Mouse (Mus musculus) 3134 (cell line): ENCODE measurements around the gene Tmem97.
"Not testable (repeated sequence)": the region's sequence is repeated elsewhere in the genome, so short reads cannot be mapped to it uniquely, and the experiment has no call there.

Experiments used
- DNase-seq: peaks from one replicate; pipeline ENCODE4 v3.0.0-alpha.2; 2011; ENCODE audit warnings: low spot score; ENCODE audit not compliant: insufficient read length; ENCODE audit errors: extremely low read depth

Gene Tmem97

DNA sequence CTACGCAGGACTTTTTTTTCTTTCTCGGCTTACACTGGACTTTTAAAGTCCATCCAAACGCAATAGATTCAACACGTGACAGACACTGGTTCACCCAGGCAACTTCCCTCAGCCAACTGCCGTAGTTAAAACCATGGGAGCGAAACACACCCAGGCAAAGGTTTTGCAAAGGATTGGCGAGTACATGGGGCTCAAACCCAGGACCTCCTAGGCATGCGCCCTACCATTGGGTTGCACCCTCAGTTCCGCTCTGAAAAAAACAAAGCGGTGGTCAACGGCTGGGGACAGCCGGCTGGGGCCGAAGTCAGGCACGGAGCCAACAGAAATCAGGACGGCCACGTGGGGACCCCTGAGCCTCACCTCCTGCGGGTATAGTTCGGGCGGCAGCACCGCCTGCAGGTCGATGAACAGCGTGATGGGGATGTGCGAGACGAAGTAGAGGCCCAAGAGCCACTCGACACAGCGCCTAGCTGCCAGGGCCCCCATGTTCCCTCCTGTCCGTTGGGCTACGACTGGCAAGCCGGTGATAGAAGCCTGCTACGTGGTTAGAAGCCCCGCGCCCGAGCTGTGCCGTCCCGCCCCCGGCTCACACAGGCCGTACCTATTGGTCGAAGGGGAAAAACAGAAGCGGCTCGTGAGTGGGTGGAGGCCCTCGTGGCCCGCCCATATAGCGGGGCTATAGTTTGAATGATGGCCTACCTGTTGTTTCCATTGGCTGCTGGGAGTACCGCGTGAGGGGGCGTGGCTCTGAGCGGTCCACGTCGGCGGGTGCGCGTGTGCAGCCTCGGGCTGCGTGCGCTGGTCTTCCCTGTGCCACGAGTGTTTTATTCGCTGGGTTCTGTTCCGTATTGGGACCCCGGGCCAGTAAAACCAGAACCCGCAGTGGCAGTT, at the start of gene Tmem97:
Gene Tmem97, minus strand, starts transcription at position 610 of the 891 bp plus-strand sequence.
- DNase-seq, result peak; percentile 97

DNA sequence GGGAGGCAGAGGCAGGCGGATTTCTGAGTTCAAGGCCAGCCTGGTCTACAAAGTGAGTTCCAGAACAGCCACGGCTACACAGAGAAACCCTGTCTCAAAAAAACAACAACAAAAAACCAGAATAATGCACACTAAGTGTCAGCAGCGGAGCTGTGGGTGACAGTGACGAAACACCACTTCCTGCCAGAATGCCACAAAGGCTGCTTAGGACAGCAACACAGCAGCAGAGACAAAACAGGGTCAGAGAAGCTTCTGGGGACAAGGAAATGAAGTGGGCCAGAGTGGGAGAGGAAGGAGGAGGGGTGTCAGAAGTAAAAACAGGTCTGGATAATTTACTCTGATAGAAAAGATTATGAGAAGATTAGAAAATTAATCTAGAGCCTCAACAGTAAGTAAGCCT, 49.5 kb upstream of the Tmem97 start:
- DNase-seq, result no peak

DNA sequence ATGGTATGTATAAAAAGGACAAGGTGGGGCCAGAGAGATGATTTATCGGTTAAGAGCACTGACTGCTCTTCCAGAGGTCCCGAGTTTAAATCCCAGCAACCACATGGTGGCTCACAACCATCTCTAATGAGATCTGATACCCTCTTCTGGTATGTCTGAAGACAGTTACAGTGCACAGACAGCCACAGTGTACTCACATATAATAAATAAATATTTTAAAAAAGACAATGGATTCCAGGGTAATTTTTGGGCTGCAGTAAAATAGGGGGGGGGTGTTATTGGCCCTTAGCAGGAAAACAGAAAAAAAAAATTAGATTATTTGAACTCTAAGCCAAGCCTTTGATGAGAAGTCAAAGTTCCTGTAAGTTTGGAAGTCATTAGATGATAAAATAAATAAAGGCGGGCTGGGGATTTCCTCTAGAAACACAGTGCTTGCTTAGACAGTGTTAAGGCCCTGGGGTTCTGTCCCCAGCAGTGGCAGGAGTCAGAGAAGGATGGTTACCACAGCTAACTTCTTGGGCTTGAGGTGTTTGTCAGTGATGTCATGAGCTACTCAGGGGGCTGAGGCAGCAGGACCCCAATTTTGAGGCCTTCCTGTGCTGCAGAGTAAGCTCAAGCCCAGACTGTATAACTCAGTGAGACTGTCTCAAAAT, 48.3 kb upstream of the Tmem97 start:
- no peak for DNase-seq

DNA sequence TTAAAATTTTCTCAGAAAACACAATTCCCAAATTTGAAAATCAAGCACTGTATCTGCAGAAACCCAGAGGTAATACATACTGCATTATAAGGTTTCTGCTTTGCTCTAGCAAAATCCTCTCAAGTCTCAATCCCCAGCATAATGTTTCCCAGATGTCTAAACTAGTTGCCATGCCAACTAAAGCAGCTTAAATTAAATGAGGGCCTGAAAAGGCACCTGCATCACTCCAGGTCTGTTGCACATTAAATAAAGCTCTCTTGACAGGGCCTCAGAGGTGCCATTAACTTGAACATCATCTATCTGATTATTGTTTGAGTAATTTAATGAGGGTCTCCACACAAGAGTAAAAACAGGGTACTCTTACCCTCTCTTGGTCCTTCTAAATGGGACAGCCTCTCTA, 46.2 kb upstream of the Tmem97 start:
- no peak for DNase-seq

DNA sequence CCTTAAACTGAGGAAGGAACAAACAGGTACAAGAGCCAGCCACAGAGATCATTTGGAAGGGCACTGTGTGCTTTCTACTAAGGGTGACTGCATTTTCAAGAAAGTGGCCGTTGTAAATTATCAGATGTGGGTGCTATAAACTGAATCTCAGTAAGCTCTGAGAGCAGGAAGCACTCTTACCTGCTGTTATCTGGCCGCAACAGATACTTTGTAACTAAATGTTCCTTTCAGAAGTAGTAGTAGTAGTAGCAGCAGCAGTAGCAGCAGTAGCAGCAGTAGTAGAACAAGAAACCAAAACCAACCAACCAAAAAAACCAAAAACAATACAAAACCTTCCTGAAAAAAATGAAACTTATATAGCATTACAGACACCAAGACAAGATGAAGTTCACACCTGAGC, 45.2 kb upstream of the Tmem97 start:
- DNase-seq, result no peak

DNA sequence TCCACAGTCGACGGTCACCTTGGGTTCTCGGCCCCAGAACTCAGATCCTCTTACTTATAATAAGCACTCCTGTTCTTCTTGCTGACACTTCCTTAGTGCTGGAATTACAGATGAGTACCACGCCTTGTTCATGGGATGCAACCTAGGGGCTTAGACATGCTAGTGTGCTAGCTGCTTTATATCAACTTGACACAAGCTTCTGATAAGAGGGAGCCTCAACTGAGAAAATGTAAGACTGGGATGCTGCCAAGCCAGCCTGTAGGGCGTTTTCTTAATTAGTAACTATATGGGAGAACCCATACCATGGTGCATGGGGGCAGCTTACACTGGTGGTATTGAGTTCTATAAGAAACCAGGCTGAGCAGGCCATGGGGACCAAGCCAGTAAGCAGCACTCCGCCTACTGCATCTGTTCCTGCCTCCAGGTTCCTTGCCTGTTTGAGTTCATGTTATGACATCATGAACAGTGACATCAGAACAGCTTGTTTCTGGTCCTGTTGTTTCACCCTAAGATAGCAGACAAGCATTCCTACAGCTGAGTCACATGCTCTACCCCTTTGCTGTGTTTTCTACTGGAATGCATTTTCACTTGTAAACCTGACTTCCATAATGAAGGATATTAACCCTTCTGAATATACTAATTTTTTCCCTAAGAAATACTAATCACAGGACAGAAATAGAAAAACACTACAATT, 43.8 kb upstream of the Tmem97 start:
- no peak for DNase-seq

DNA sequence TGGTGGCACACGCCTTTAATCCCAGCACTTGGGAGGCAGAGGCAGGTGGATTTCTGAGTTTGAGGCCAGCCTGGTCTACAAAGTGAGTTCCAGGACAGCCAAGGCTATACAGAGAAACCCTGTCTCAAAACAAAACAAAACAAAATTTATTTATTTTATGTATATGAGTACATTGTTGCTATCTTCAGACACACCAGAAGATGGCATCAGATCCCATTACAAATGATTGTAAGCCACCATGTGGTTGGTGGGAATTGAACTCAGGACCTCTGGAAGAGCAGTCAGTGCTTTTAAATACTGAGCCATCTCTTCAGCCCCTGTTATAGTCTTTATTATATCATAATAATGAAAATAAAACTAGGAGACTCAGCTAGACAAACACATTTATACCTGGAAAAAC, 37.1 kb upstream of the Tmem97 start:
- not testable (repeated sequence) for DNase-seq

DNA sequence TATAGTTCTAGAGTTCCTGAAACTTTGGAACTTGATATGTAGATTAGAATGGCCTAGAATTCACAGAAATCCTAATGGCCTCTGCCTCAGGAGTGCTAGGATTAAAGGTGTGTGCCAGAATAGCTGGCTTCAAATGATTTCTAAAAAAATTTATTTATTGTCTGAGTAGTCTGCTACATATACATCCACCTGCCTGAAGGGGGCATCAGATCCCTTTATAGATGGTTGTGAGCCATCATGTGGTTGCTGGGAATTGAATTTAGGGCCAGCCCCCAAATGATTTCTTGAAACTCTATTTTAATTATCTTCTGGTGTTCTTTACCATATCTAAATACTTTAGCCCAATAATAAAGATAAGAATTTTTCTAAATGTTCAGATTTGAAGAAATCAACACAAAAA, 35.5 kb upstream of the Tmem97 start:
- DNase-seq, result no peak

DNA sequence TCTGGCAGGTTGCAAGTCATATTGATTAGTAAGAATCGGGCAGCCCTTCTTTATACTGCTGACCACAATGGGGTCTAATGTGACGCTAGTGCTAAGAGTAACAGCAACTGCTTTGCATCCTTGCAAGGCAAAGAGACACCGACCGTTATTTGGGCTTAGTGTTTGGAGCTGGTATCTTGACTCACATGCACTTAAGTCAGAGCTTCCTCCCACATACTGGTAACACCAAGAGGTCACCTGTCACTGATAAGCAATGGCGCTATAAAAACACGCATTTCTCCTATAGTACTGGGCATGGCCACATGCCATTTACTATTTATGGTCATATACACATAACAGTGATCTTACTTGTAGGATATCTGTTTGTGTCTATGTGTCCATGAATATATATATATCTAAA, 32.3 kb upstream of the Tmem97 start:
- no peak for DNase-seq

DNA sequence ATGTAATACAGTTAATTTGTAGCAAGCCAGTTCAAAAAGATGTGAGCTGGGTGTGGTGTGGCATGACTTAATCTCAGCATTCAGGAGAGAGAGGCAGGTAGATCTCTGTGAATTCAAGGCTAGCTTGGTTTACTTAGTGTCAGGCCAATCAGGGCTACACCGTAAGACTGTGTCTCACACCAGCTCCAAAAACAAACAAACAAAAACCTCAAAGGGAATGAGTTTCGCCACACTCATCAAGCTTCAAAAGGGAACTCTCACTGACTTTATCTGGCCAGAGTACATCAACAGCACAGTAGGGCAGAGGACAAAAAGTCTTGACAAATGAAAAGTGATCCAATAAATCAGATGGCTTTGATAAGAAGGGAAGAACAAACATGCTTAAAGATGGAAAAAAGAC, 24.4 kb upstream of the Tmem97 start:
- DNase-seq, result no peak

DNA sequence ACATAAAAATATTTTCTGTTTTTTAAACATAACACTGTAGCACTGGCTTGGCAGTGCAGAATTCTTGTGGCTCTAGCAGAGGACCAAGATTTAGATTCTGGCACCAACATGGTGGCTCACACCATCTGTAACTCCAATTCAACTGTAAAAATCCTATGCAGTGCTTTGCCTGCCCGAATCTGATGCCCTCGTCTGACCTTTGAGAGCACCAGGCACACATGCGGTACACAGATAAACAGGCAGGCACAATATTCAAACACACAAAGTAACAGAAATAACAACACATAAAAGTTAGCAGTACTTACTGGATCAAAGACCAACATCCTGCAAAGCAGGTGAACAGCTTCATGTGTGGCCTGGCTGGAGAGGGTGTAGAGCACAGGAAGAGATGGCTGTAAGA, 24.0 kb upstream of the Tmem97 start:
- DNase-seq, result no peak

DNA sequence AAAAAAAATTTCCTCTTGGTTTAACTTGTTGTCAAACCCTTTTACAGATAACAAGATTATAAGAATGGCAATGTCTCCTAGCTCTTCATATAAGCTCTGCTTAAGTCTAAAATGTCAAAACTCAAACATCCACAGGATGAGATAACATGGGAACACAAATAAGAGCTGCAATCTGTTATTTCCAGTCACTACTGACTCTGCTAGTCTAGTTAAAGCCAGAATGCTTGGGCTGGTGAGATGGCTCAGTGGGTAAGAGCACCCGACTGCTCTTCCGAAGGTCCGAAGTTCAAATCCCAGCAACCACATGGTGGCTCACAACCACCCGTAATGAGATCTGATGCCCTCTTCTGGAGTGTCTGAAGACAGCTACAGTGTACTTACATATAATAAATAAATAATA, 23.5 kb upstream of the Tmem97 start:
- DNase-seq, result not testable (repeated sequence)

DNA sequence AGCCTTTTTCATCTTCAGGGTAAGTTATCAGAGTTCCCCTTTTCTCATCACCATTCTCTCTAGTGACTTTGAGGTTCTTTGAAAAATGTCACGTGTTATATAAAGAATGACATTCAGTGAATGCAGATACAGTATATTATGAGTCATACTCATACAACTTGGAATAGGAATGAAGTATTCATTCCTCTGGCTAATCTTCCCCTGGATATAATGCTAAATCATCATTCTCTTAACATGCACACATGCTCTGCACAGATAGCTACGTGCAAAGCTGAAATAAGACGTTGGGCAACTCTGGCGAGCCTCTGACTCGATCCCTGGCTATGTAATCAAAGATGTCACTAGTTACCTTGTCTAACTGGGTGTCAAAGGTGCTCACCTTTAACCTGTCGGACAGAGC, 21.3 kb upstream of the Tmem97 start:
- DNase-seq, result no peak

DNA sequence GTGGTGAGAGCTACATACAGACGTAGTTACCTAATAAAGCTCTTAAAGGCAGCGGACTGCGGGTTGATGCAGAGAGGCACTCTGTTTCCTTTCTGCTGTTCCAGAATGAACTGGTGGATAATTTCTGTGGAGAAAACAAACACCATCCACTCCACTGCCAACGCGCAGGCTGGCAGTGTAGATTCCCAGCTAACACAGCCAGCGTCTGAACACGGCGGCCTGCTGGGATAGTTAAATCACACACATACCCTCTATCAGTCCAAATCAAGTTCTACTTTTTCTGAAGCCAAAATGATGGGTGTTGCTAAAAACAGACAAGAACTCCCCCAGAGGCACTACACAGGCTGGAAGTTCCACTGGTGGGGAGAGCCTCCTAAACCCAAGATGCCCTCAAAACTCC, 20.9 kb upstream of the Tmem97 start:
- no peak for DNase-seq

DNA sequence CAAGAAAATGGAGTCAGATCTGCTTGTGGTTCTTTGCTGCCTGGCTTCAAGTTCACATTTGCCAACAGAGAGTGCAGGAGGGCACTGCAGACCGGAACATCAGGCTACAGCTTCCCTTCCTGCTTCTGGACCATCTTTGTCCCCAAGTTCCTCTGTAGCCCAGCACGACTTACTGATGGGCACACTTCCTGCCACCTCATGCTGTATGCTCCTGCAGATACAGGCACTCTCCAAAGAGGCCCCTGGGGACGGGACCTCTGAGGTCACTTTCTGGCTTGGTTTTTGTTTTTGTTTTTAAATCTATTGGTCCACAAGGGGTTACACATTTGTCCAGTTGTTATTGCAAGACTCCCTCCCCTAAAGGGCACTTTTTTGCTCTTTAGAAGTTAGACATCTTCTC, 19.2 kb upstream of the Tmem97 start:
- DNase-seq, result no peak

DNA sequence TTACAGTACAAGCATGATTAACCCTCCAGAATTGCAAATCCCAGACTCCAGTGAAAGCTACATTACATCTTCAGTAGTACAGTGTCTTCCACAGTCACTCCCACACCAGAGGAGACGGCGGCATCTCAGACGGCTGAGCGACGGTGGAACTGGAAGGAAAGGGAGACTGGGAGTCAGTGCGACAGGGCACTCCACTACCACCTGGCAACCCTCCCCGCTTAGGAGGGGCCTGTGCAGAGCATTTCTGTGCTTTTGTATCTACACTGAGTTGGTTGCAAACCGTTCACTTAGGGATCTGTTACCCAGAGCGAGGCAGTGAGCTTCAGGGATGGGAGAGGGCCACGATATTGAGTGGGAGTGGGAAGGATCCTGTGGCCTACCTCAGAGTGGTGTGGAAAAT, 18.2 kb upstream of the Tmem97 start:
- no peak for DNase-seq

DNA sequence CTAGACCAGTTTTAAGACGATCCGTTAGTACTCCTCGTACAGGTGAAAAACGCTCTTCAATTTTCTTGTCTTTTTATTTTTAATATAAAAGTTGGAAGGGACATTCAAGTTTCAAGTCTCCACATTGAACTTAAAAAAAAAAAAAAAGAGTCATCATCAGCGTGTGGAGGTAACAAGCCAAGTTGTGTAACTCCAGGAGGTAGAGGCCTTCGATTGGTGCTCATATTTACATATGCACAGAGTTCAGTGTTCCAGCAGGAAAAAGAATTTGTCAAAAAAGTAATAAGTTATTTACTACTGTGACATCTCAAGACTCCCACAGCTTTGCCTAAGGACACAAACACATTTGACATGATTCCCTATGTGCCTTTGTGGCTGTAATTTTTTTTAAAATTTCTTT, 17.0 kb upstream of the Tmem97 start:
- no peak for DNase-seq

DNA sequence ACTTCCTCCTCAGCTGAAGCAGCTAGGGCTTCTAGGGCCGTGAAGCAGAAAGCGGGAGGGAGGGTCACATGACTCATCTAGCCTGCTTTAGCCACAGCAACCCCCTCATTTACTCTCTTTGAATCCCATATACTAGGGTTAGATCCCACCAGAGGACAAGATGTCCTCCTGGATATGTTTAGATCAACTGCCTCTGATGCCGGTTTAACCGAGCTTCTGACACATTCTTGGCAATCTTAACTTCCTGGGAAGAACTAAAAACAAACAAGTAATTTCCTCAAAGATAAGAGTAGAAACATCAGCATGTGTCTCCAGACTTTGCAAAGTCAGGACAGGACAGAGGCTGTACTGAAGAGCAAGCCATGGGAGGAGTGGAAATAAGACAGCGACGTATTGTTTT, 16.2 kb upstream of the Tmem97 start:
- DNase-seq, result no peak

DNA sequence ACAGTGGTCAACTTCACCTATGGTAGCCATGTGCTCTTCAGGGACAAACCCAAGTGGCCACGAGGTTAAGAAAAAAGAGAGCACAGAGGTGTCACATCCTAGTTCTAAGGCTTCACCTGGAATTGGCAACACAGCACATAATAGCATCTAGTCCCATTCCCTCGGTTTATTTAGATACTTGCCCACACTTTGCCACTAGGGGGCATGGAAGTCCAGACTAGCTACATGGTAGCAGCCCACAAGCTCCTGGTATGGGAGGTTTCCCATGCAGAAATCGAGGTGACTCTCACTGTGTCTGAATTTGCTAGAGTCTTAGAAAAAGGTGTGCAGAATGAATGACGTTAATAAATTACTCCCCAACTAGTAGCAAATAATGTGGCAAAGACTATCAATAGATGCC, 9.9 kb upstream of the Tmem97 start:
- DNase-seq, result no peak

DNA sequence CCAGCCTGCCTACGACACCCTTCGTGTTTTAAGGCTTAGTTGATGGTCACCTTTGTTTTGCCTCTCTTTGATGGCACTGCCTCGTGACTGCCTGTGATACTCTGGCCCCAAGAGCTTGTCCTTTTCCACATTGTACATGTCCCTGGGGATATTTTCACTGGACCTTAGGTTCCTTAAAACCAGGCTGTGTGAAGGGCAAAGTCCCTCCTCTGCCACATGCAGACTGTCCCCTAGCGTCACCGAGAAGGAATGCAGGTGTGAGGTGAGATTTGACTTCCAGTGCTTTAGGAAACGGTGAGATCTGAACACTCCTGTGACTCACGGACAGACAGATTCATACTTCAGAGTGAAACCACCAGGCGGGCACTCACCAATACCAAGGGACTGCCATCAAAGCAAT, 6.7 kb upstream of the Tmem97 start:
- no peak for DNase-seq

DNA sequence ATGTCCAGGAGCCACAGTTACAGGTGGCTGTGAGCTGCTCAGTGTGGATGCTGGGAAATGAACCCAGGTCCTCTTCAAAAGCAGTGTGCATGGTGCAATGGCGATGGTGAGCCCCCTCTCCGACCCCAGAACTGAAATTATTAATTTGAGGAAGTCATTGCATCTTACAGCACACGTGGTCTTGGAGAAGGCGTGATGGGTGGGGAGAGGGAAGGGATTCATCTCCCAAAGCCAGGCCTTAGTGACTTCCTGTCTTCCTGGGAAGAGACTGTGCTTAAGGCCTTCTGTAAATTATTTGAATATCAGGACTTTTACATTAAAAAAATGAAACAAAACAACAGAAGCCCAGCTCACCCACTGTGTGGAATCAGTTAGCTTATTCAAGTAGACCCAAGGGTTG, 5.5 kb upstream of the Tmem97 start:
- no peak for DNase-seq

DNA sequence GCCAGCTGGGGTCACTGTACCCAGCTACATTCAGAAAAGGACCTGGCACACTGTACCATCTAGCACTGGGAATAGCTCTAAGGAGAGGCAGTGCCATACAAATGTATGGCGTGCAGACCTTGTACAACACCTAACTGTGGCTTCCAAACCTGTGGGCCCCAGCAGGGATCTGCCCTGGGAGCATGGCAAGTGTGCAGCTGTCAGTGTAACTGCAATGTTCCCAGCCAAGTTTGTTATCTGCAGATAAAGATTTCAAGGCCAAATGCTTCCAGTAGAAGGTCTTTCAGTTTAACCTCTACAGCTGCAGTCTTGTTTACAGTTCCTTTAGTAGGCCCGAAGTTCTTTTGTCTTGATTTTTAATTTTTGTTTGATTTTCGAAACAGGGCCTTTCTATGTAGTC, 5.0 kb upstream of the Tmem97 start:
- DNase-seq, result no peak
